Mouse (Mus musculus) left cerebral cortex, adult 9 months (tissue): ENCODE measurements around the gene Myh1.

ENCODE experiments used
- DNase-seq, 2 experiments: peaks; one replicate each; pipeline ENCODE4 v3.0.0; 2022; ENCODE audit warnings: low spot score in 2 of 2

Myh1 gene

GRCm38 (mm10) chr11:67229946-67230345 lies 30.1 kb downstream of the Myh1 start:
- no peak for DNase-seq

- peak in 1 of 2 experiments; percentile 69 for DNase-seq
Measured at GRCm38 (mm10) chr11:67235639-67236358, 35.9 kb downstream of the Myh1 start.

- no peak for DNase-seq
Measured at GRCm38 (mm10) chr11:67236799-67237198, 36.9 kb downstream of the Myh1 start.

- DNase-seq = no peak
Measured at GRCm38 (mm10) chr11:67237481-67238079, 37.7 kb downstream of the Myh1 start, which contains the start of gene Myh4. TSS of gene Myh4 (plus strand) at chr11:67238029.

GRCm38 (mm10) chr11:67241051-67241450 lies 41.2 kb downstream of the Myh1 start:
- no peak for DNase-seq

GRCm38 (mm10) chr11:67253691-67254090 lies 53.8 kb downstream of the Myh1 start:
- DNase-seq = peak in 1 of 2 experiments; percentile 14

GRCm38 (mm10) chr11:67257048-67257447 lies 57.2 kb downstream of the Myh1 start:
- DNase-seq = no peak

DNA sequence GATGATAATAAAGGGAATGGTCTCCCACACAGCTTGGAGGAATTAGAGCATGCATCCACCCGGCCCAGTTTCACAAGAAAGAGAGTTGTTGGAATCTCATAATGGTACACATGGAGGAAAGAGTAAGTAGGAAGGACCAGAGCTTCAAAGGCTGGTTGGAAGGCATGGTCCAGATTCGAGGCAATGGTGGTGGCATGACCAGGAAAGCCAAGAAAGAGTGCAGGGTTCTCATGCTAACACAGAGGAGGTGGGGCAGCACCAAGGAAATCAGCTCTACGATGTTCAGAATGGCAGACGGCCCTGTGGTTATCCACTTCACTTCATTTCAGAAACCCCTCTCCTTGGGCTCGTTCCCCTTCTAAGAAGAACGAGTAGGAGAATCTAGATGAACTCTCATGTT lies 61.1 kb downstream of the Myh1 start:
- no peak for DNase-seq
